Mouse (Mus musculus) regulatory T cell (primary cell): ENCODE measurements around the gene Uxt.

Experiments
- in situ Hi-C: fragments of 300-600 bp; cut with MboI, MseI; formaldehyde crosslinking; loops from one replicate; pipeline ENCODE4 v1.15.1; 2025; ENCODE audit warnings: high pct_unique_total_duplicates

The Uxt gene

GRCm38 (mm10) chrX:20961477-20962378, at the start of gene Uxt:
TSS of gene Uxt (minus strand) at chrX:20962017.
- in situ Hi-C loops = no loop called here

- in situ Hi-C loops = no loop called here
These were observed 19.1 kb upstream of the Uxt start for GRCm38 (mm10) chrX:20980901-20981300.

GRCm38 (mm10) chrX:20950191-20950880, 11.5 kb downstream of the Uxt start, which contains the start of gene Elk1:
TSS of gene Elk1 (minus strand) at chrX:20950608.
- in situ Hi-C loops = no loop called here

GRCm38 (mm10) chrX:20946055-20946454, 15.8 kb downstream of the Uxt start:
- in situ Hi-C loops = no loop called here

- in situ Hi-C loops = no loop called here
These were observed 29.9 kb downstream of the Uxt start for GRCm38 (mm10) chrX:20931963-20932362.

- in situ Hi-C loops = no loop called here
These were observed 30.5 kb downstream of the Uxt start, which contains the start of gene Cfp for GRCm38 (mm10) chrX:20931364-20931763. TSS of gene Cfp (minus strand) at chrX:20931555.

GRCm38 (mm10) chrX:20929859-20930258, 32.0 kb downstream of the Uxt start:
- in situ Hi-C loops = no loop called here

GRCm38 (mm10) chrX:20924976-20925375, 36.8 kb downstream of the Uxt start:
- in situ Hi-C loops = no loop called here

- in situ Hi-C loops = no loop called here
These were observed 38.3 kb downstream of the Uxt start for GRCm38 (mm10) chrX:20923506-20923905.

- in situ Hi-C loops = no loop called here
These were observed 40.5 kb downstream of the Uxt start for GRCm38 (mm10) chrX:20921366-20921765.

GRCm38 (mm10) chrX:20920844-20921364, 40.9 kb downstream of the Uxt start, which contains the start of gene Syn1:
TSS of gene Syn1 (minus strand) at chrX:20921004.
- in situ Hi-C loops = no loop called here

- in situ Hi-C loops = no loop called here
These were observed 41.5 kb downstream of the Uxt start for GRCm38 (mm10) chrX:20920249-20920843.

- in situ Hi-C loops = no loop called here
These were observed 46.7 kb downstream of the Uxt start for GRCm38 (mm10) chrX:20915075-20915474.

- in situ Hi-C loops = no loop called here
These were observed 48.1 kb downstream of the Uxt start for GRCm38 (mm10) chrX:20913726-20914125.

GRCm38 (mm10) chrX:20910074-20910473, 51.7 kb downstream of the Uxt start:
- in situ Hi-C loops = no loop called here
